Mouse (Mus musculus) layer of hippocampus, postnatal 25 days (tissue): Measurements from ENCODE around the gene Ifit1bl1. TPM values are rescaled to one million over a fixed set of nuclear protein-coding genes. Genes with fewer than 3 reads are reported as not detected.

Experiments
- DNase-seq, 2 experiments: peaks; one replicate each; pipeline ENCODE4 v3.0.0; 2022; ENCODE audit warnings: mixed read lengths in 2 of 2, low spot score in 1 of 2; ENCODE audit errors: extremely low spot score in 1 of 2
- total RNA-seq, 2 experiments: library from RNA; stranded (reverse); gene quantifications; 2 replicates each; pipeline ENCODE4 v1.2.3; 2021

Ifit1bl1 gene
- total RNA-seq, 2 experiments from 2014 or later: 1.1 to 1.6 TPM

- DNase-seq: no peak
Measured at GRCm38 (mm10) chr19:34550205-34550533, 51.6 kb downstream of the Ifit1bl1 start.

DNA sequence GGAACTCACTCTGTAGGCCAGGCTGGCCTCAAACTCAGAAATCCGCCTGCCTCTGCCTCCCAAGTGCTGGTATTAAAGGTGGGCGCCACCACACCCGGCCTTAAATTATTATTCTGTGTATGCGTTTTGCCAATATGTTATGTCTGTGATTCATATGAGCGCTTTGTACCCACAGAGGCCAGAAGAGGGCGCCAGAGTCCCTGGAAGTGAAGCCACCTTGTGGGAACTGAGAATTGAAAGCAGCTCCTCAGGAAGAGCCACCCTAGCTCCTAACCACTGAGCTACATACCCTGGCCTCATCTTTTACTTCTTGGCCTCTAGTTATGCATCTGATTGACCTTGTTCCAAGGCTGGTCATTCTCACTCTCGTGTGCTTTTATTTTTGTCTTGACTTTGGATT, 53.8 kb downstream of the Ifit1bl1 start:
- peak; percentile 41 to 83 for DNase-seq

DNA sequence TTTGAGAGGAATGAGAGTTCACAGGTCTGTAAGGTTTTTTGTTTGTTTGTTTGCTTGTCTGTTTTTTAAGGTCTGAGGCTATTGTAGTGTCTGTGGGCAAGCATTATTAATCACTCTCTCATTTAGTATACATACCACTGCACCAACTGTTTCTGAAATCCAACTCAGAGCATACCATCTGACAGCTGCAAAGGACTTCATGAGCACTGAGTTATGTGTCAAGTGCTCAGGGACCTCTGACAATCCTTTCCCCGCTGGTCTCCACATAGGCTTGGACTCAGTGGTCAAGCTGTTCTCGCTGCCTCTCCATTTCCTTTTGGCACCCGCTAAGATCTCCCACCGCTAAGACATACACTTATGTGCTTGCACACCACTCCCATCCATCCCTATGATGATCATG, 55.5 kb downstream of the Ifit1bl1 start:
- DNase-seq: no peak

Other genes starting within 250 kb of the Ifit1bl1 start
- gene Ch25h, start 126.8 kb downstream of the Ifit1bl1 start, total RNA-seq: under 1 TPM in 1 of 2 experiments, not detected in 1; 0.32 TPM
- gene Lipa, start 74.5 kb downstream of the Ifit1bl1 start, total RNA-seq: 10 to 100 TPM; 16.9 to 19.8 TPM
- gene Ifit2, start 51.3 kb downstream of the Ifit1bl1 start, total RNA-seq: 1 to 10 TPM; 4.5 to 4.6 TPM
- gene Ifit3, start 18.4 kb downstream of the Ifit1bl1 start, total RNA-seq: 1 to 10 TPM; 1.3 to 2.1 TPM
- 1 to 10 TPM in 1 of 2 experiments, under 1 TPM in 1; 0.54 to 1.2 TPM for gene Ifit3b, start 6.0 kb upstream of the Ifit1bl1 start, total RNA-seq
- under 1 TPM; 0.19 to 0.37 TPM for gene Ifit1bl2, start 38.8 kb upstream of the Ifit1bl1 start, total RNA-seq
- under 1 TPM; 0.42 to 0.49 TPM for gene Ifit1, start 38.9 kb upstream of the Ifit1bl1 start, total RNA-seq
- gene Slc16a12, start 145.3 kb upstream of the Ifit1bl1 start, total RNA-seq: 1 to 10 TPM; 1.2 to 1.5 TPM